Mouse (Mus musculus) embryonic facial prominence, embryonic 15.5 days (tissue): ENCODE data around the gene Fer1l4. TPM values are rescaled to one million over a fixed set of nuclear protein-coding genes. Genes with fewer than 3 reads are reported as not detected.

ENCODE experiments used
- ATAC-seq: fragments of 200-750 bp; cut with Nextera tagmentation; 2 replicates; pipeline ENCODE4 v1.8.0; 2017; ENCODE audit warnings: low read depth, moderate TSS enrichment; ENCODE audit not compliant: insufficient number of reproducible peaks, low FRiP score, low TSS enrichment
- H3K27ac ChIP-seq: fragments of 300-500 bp; sonication (generic); replicated peaks from 2 replicates; pipeline ENCODE4 v1.5.1; 2015; ENCODE audit warnings: mild to moderate bottlenecking, inconsistent platforms
- H3K27me3 ChIP-seq: fragments of 300-500 bp; sonication (generic); 2 replicates; pipeline ENCODE4 v1.6.1; 2015; ENCODE audit warnings: inconsistent platforms
- H3K36me3 ChIP-seq: fragments of 300-500 bp; sonication (generic); 2 replicates; pipeline ENCODE4 v1.6.1; 2015; ENCODE audit warnings: mild to moderate bottlenecking, inconsistent platforms
- H3K4me1 ChIP-seq: fragments of 300-500 bp; sonication (generic); 2 replicates; pipeline ENCODE4 v1.6.1; 2015; ENCODE audit warnings: inconsistent platforms
- H3K4me2 ChIP-seq: fragments of 300-500 bp; sonication (generic); replicated peaks from 2 replicates; pipeline ENCODE4 v1.6.1; 2015; ENCODE audit warnings: mild to moderate bottlenecking, inconsistent platforms
- H3K4me3 ChIP-seq: fragments of 300-500 bp; sonication (generic); replicated peaks from 2 replicates; pipeline ENCODE4 v1.5.1; 2015; ENCODE audit warnings: mild to moderate bottlenecking, inconsistent platforms
- H3K9ac ChIP-seq: fragments of 300-500 bp; sonication (generic); 2 replicates; pipeline ENCODE4 v1.6.1; 2015; ENCODE audit warnings: inconsistent platforms
- H3K9me3 ChIP-seq: fragments of 300-500 bp; sonication (generic); replicated peaks from 2 replicates; pipeline ENCODE4 v1.6.1; 2016; ENCODE audit warnings: inconsistent platforms
- WGBS: fragments of 180-500 bp; shearing (Covaris S2); methylation state at CpG from one replicate; pipeline ENCODE4 v1.1.7; 2015; 5-methylcytosine and 5-hydroxymethylcytosine counted together
- polyA plus RNA-seq: library from polyadenylated mRNA; unstranded; fragments of >200 nt; fragmentation: Nextera tagmentation; extraction: Ambion mirVana; gene quantifications from 2 replicates; pipeline ENCODE4 v1.2.1, GENCODE M21; 2015

The Fer1l4 gene
- polyA plus RNA-seq, 1 experiment from 2014 or later = not detected

GRCm38 (mm10) chr2:156007888-156008532, 44.7 kb downstream of the Fer1l4 start, which contains the start of the genes 6430550D23Rik and Ergic3:
Gene 6430550D23Rik, minus strand, starts transcription at chr2:156007977.
Gene Ergic3, plus strand, starts transcription at chr2:156008045.
- under 1% methylated on average over 45 of the region's 45 CpGs for WGBS
- H3K4me1 ChIP-seq = peaks cover 11% of the 10 kb centered on the region
- peak within 1 kb of the TSS; percentile 93 for H3K4me3 ChIP-seq
- peak within 1 kb of the TSS; percentile 82 for H3K9ac ChIP-seq
- peaks cover 31% of the 10 kb centered on the region for H3K36me3 ChIP-seq
- H3K4me2 ChIP-seq = peak within 1 kb of the TSS; percentile 78
- H3K27ac ChIP-seq = peak within 1 kb of the TSS; percentile 78
- ATAC-seq = peak; percentile 99
- no peaks in the 10 kb centered on the region for H3K27me3 ChIP-seq
- no peaks in the 10 kb centered on the region for H3K9me3 ChIP-seq

- Histone ChIP-seq H3K27me3 (no peaks in the 10 kb centered on the region), H3K9ac (no peak overlapping the region), H3K4me2 (no peak overlapping the region), H3K9me3 (no peaks in the 10 kb centered on the region), H3K4me3 (no peak overlapping the region), H3K27ac (no peak overlapping the region), H3K4me1 (peaks cover 11% of the 10 kb centered on the region), H3K36me3 (peaks cover 13% of the 10 kb centered on the region)
- ATAC-seq = no peak
- 94% methylated on average over 4 of the region's 4 CpGs for WGBS
Measured at GRCm38 (mm10) chr2:156005393-156005792, 47.4 kb downstream of the Fer1l4 start.

DNA sequence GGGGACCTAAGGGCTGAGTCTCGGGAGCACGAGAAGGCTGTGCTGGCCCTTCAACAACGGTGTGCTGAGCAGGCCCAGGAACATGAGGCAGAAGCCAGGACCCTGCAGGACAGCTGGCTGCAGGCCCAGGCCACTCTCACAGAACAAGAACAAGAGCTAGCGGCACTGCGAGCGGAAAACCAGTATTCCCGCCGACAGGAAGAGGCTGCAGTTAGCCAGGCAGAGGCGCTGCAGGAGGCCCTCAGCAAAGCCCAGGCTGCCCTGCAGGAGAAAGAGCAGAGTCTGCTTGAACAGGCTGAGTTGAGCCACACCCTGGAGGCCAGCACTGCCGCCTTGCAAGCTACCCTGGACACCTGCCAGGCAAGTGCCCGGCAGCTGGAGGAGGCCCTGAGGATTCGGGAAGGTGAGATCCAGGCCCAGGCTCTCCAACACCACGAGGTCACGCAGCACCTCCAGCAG, 60.9 kb downstream of the Fer1l4 start:
- H3K36me3 ChIP-seq = peaks cover 100% of the 10 kb centered on the region
- H3K9me3 ChIP-seq = no peaks in the 10 kb centered on the region
- no peaks in the 10 kb centered on the region for H3K4me1 ChIP-seq
- no peaks in the 10 kb centered on the region for H3K27me3 ChIP-seq
- no peak overlapping the region for H3K4me2 ChIP-seq
- 75% methylated on average over 14 of the region's 14 CpGs for WGBS
- no peak for ATAC-seq
- H3K9ac ChIP-seq = no peak overlapping the region
- H3K4me3 ChIP-seq = no peak overlapping the region
- no peak overlapping the region for H3K27ac ChIP-seq

- no peak overlapping the region for H3K27ac ChIP-seq
- no peak overlapping the region for H3K4me2 ChIP-seq
- H3K9ac ChIP-seq = no peak overlapping the region
- no peaks in the 10 kb centered on the region for H3K4me1 ChIP-seq
- no peak for ATAC-seq
- WGBS = 91% methylated on average over 10 of the region's 10 CpGs
- no peak overlapping the region for H3K4me3 ChIP-seq
- H3K27me3 ChIP-seq = no peaks in the 10 kb centered on the region
- H3K36me3 ChIP-seq = peaks cover 100% of the 10 kb centered on the region
- no peaks in the 10 kb centered on the region for H3K9me3 ChIP-seq
Measured at GRCm38 (mm10) chr2:155991151-155991550, 61.6 kb downstream of the Fer1l4 start.

GRCm38 (mm10) chr2:155989085-155989484, 63.7 kb downstream of the Fer1l4 start:
- H3K27ac ChIP-seq = no peak overlapping the region
- no peak overlapping the region for H3K4me3 ChIP-seq
- WGBS = 69% methylated on average over 4 of the region's 4 CpGs
- no peak for ATAC-seq
- H3K9me3 ChIP-seq = no peaks in the 10 kb centered on the region
- no peak overlapping the region for H3K9ac ChIP-seq
- no peaks in the 10 kb centered on the region for H3K27me3 ChIP-seq
- H3K36me3 ChIP-seq = peaks cover 100% of the 10 kb centered on the region
- H3K4me2 ChIP-seq = no peak overlapping the region
- H3K4me1 ChIP-seq = no peaks in the 10 kb centered on the region

DNA sequence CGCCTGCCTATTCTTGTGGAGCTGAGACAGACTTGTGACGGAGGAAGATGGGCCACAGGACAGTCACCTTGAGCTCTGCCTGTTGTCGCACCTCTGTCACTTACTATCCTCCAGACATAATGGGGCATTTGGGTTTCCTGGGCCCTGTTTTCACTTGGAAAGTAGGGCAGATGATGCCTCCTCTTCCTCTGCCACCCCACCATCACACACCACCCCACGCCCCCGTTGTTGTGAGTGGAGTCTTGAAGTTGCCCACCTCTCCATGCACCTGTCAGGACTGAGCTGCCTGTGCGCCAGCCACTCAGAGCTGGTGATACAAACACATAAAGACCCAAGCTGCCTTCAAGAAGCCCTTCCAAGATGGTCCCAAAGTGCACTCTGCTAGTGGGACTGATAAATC, 65.6 kb downstream of the Fer1l4 start:
- H3K4me1 ChIP-seq = no peaks in the 10 kb centered on the region
- H3K4me2 ChIP-seq = no peak overlapping the region
- H3K27ac ChIP-seq = no peak overlapping the region
- no peaks in the 10 kb centered on the region for H3K27me3 ChIP-seq
- H3K9ac ChIP-seq = no peak overlapping the region
- H3K36me3 ChIP-seq = peaks cover 100% of the 10 kb centered on the region
- no peaks in the 10 kb centered on the region for H3K9me3 ChIP-seq
- no peak for ATAC-seq
- H3K4me3 ChIP-seq = no peak overlapping the region
- 95% methylated on average over 6 of the region's 6 CpGs for WGBS

DNA sequence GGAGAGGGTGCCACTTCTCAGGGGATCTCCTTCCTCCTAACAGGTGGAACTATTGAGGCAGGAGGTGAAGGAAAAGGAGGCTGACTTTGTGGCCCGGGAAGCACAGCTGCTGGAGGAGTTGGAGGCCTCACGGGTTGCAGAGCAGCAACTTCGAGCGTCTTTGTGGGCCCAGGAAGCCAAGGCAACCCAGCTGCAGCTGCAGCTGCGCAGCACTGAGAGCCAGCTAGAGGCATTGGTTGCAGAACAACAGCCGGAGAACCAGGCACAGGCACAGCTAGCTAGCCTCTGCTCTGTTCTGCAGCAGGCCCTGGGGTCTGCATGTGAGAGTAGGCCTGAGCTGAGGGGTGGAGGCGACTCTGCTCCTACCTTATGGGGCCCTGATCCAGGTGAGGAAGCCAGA, 67.0 kb downstream of the Fer1l4 start:
- Histone ChIP-seq H3K27me3 (no peaks in the 10 kb centered on the region), H3K4me1 (no peaks in the 10 kb centered on the region), H3K27ac (no peak overlapping the region), H3K9ac (no peak overlapping the region), H3K36me3 (peaks cover 100% of the 10 kb centered on the region), H3K9me3 (no peaks in the 10 kb centered on the region), H3K4me3 (no peak overlapping the region), H3K4me2 (no peak overlapping the region)
- no peak for ATAC-seq
- WGBS = 82% methylated on average over 7 of the region's 7 CpGs

DNA sequence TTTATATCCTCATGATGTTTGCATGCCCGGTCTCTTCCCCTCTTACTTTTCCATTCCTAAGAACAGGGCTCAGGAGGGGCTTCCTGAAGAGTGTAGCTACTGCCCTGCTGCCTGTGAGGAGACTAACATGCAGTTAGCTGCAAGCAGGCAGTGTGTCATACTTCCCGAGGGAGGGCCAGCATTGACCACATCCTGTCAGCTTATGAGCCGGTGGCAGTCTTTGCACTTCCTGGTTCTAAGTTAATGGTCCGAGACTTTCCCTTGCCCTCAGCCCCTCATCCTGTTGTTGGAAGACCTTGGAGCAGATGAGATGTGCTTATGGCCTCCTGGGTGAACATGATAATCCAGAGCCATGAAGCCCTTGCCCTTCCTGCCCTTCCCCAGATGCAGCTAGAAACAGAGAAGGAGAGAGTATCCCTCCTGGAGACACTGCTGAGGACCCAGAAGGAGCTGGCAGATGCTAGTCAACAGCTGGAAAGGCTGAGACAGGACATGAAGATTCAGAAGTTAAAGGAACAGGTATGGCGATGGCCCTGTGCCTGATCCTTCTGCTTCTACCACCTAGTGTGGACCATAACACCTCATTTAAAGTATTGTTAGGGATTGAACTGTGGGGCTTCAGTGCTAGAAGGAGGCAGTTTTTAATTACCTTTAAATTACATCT, 73.3 kb downstream of the Fer1l4 start:
- Histone ChIP-seq H3K4me3 (no peak overlapping the region), H3K4me2 (no peak overlapping the region), H3K36me3 (peaks cover 95% of the 10 kb centered on the region), H3K9me3 (no peaks in the 10 kb centered on the region), H3K4me1 (no peaks in the 10 kb centered on the region), H3K27ac (no peak overlapping the region), H3K9ac (no peak overlapping the region), H3K27me3 (no peaks in the 10 kb centered on the region)
- 83% methylated on average over 5 of the region's 5 CpGs for WGBS
- no peak; the same call in 1 of the 2 replicates for ATAC-seq

DNA sequence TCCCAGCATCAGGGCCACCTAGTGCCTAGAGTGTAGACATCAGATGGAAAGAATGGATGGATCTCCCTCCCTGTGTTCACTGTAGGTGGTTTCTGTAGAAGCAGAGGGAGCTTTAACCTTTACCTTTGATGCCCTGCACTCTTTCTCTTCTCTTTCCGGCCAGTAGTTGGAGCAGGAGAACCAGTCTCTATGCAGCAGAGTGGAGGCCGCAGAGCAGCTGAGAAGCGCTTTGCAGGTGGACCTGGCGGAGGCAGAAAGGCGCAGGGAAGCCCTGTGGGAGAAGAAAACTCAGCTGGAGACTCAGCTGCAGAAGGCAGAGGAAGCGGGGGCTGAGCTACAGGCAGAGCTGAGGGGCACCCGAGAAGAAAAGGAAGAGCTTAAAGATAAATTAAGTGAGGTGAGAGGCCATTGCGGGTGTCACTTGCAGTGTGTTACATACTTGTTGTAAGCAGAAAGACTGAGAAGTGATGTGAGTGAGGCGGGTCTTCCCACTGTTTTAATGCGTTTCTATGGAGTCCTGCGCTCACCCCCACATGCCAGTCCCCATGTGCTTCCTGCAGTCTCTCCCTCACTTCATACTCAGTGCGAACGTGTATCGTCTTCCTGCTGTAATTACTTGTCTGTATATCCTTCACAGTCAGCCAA, 78.5 kb downstream of the Fer1l4 start:
- ATAC-seq = no peak
- H3K9ac ChIP-seq = no peak overlapping the region
- H3K9me3 ChIP-seq = no peaks in the 10 kb centered on the region
- H3K4me2 ChIP-seq = no peak overlapping the region
- no peak overlapping the region for H3K27ac ChIP-seq
- WGBS = 81% methylated on average over 14 of the region's 14 CpGs
- H3K4me1 ChIP-seq = no peaks in the 10 kb centered on the region
- no peaks in the 10 kb centered on the region for H3K27me3 ChIP-seq
- no peak overlapping the region for H3K4me3 ChIP-seq
- peaks cover 88% of the 10 kb centered on the region for H3K36me3 ChIP-seq

GRCm38 (mm10) chr2:155973348-155973747, 79.4 kb downstream of the Fer1l4 start:
- no peak overlapping the region for H3K27ac ChIP-seq
- H3K9ac ChIP-seq = no peak overlapping the region
- H3K4me1 ChIP-seq = no peaks in the 10 kb centered on the region
- WGBS = 72% methylated on average over 6 of the region's 6 CpGs
- ATAC-seq = no peak
- peaks cover 89% of the 10 kb centered on the region for H3K36me3 ChIP-seq
- H3K9me3 ChIP-seq = no peaks in the 10 kb centered on the region
- no peaks in the 10 kb centered on the region for H3K27me3 ChIP-seq
- no peak overlapping the region for H3K4me2 ChIP-seq
- H3K4me3 ChIP-seq = no peak overlapping the region
